Mouse (Mus musculus) neural tube, embryonic 11.5 days (tissue): ENCODE measurements around the gene Erbb4. TPM values are rescaled to one million over a fixed set of nuclear protein-coding genes. Genes with fewer than 3 reads are reported as not detected.

Source experiments
- ATAC-seq: fragments of 200-750 bp; cut with Nextera tagmentation; 2 replicates; pipeline ENCODE4 v1.8.0; 2017; ENCODE audit warnings: moderate number of reproducible peaks, mild to moderate bottlenecking, moderate TSS enrichment, moderate library complexity; ENCODE audit not compliant: insufficient read depth, low FRiP score, low TSS enrichment
- DNase-seq: peaks from one replicate; pipeline ENCODE4 v3.0.0-alpha.2; 2015; ENCODE audit warnings: low spot score
- H3K27ac ChIP-seq: fragments of 300-500 bp; sonication (generic); 2 replicates; pipeline ENCODE4 v1.5.1; 2014; ENCODE audit warnings: low read depth, mild to moderate bottlenecking, low read length
- H3K27me3 ChIP-seq: fragments of 300-500 bp; sonication (generic); 2 replicates; pipeline ENCODE4 v1.6.1; 2014; ENCODE audit warnings: mild to moderate bottlenecking, low read length, mixed read lengths; ENCODE audit not compliant: control insufficient read depth, insufficient read depth
- H3K36me3 ChIP-seq: fragments of 300-500 bp; sonication (generic); 2 replicates; pipeline ENCODE4 v1.6.1; 2014; ENCODE audit warnings: mild to moderate bottlenecking, low read length, moderate library complexity, mixed read lengths; ENCODE audit not compliant: control insufficient read depth, insufficient read depth
- H3K4me1 ChIP-seq: fragments of 300-500 bp; sonication (generic); 2 replicates; pipeline ENCODE4 v1.6.1; 2014; ENCODE audit warnings: low read length, mixed read lengths; ENCODE audit not compliant: control insufficient read depth, insufficient read depth
- H3K4me2 ChIP-seq: fragments of 300-500 bp; sonication (generic); 2 replicates; pipeline ENCODE4 v1.6.1; 2014; ENCODE audit warnings: low read depth, mild to moderate bottlenecking, moderate library complexity
- H3K4me3 ChIP-seq: fragments of 300-500 bp; sonication (generic); 2 replicates; pipeline ENCODE4 v1.5.1; 2014; ENCODE audit warnings: low read depth, low read length
- H3K9ac ChIP-seq: fragments of 300-500 bp; sonication (generic); 2 replicates; pipeline ENCODE4 v1.6.1; 2014; ENCODE audit warnings: mild to moderate bottlenecking, low read length
- H3K9me3 ChIP-seq: fragments of 300-500 bp; sonication (generic); 2 replicates; pipeline ENCODE4 v1.6.1; 2016; ENCODE audit warnings: low read length; ENCODE audit not compliant: control insufficient read depth
- WGBS: fragments of 180-500 bp; shearing (Covaris S2); extraction: QIAGEN DNeasy Blood & Tissue Kit; methylation state at CpG from one replicate; pipeline ENCODE4 v1.1.7; 2014; 5-methylcytosine and 5-hydroxymethylcytosine counted together
- polyA plus RNA-seq: library from polyadenylated mRNA; unstranded; fragments of >200 nt; fragmentation: Nextera tagmentation; extraction: Ambion mirVana; gene quantifications from 2 replicates; pipeline ENCODE4 v1.2.1, GENCODE M21; 2014

Gene Erbb4
- polyA plus RNA-seq, 1 experiment from 2014 or later = 5.0 TPM

DNA sequence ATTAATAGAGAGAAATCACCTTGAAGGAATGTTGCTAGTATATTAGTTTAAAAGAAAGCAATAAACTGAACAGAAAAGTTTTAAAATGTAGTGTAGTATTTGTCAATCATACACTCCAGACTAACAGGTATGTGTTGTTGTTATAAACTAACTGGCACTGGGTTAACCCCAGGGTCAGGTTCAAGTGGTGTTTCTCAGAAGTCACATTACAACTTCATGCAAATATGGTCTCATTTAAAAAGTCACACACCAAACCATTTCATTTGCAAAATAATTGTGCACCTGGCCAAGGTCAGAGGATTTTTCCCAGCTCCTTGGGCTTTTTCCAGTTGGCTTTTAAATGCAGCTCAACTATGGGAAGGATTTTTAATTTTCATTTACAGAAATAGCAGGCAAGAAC, 173.1 kb downstream of the Erbb4 start:
- H3K9ac ChIP-seq = no peak overlapping the region
- H3K36me3 ChIP-seq = no peaks in the 10 kb centered on the region
- ATAC-seq (no peak), DNase-seq (no peak)
- no peak overlapping the region for H3K4me3 ChIP-seq
- H3K9me3 ChIP-seq = no peaks in the 10 kb centered on the region
- H3K27me3 ChIP-seq = no peaks in the 10 kb centered on the region
- H3K4me1 ChIP-seq = no peaks in the 10 kb centered on the region
- H3K27ac ChIP-seq = no peak overlapping the region
- H3K4me2 ChIP-seq = no peak overlapping the region

DNA sequence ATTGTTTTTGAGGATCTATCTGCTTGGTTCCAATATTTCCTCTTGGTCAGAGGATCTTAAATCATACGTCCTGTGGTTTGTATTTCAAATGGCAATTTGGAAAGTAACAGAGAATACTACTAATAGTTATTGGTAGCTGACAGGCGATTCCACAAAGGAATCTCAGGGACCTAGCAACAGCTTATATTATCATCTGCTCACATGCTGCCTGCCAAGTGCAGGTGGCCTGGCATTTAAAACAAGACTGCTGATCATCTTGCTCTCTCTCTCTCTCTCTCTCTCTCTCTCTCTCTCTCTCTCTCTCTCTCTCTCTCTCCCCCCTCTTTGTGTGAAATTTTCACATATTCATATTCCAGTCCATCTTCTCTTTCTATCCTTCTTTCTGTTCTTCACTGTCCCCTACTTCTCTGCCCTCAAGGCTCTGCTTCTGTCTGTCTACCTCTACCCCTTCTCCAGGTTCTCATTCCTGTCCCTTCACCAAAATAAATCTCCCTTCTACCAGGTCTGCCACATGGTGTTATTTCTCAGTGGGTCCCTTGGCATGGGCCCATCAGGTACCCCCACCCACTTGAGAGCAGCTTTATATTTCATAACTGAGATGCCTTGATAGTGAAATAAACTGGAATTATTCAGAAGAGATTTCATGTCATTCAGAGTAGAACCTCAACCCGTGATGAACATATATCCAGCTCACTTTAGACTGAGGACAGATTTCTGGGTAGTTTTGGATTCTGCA, 174.4 kb downstream of the Erbb4 start:
- H3K27ac ChIP-seq = no peak overlapping the region
- H3K27me3 ChIP-seq = no peaks in the 10 kb centered on the region
- H3K4me2 ChIP-seq = no peak overlapping the region
- no peaks in the 10 kb centered on the region for H3K9me3 ChIP-seq
- H3K4me3 ChIP-seq = no peak overlapping the region
- no peaks in the 10 kb centered on the region for H3K4me1 ChIP-seq
- H3K36me3 ChIP-seq = no peaks in the 10 kb centered on the region
- ATAC-seq (no peak), DNase-seq (no peak)
- H3K9ac ChIP-seq = no peak overlapping the region
- WGBS = 91% methylated on average over 3 of the region's 3 CpGs

DNA sequence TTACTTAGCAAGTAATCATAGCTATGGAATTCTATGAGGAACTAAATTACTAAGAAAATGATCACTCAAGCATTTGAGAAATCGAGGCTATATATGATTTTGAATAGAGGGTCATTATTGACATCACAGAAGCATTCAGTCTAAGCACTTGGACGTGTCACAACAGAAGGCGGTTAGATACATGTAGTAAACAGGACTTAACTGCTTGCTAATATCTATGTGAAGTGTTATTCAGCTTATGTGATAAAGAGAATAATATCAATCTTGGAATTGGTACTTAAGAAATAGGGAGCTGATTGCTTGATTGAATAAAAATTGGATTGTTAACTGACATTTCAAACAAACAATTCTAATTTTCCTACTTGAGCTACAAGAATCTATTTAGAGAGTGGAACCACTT, 190.0 kb downstream of the Erbb4 start:
- H3K4me1 ChIP-seq = no peaks in the 10 kb centered on the region
- no peak for DNase-seq
- H3K27me3 ChIP-seq = no peaks in the 10 kb centered on the region
- ATAC-seq = no peak
- no peak overlapping the region for H3K4me2 ChIP-seq
- H3K36me3 ChIP-seq = no peaks in the 10 kb centered on the region
- H3K9ac ChIP-seq = no peak overlapping the region
- H3K9me3 ChIP-seq = no peaks in the 10 kb centered on the region
- H3K27ac ChIP-seq = no peak overlapping the region
- H3K4me3 ChIP-seq = no peak overlapping the region
- 79% methylated on average over 3 of the region's 3 CpGs for WGBS

DNA sequence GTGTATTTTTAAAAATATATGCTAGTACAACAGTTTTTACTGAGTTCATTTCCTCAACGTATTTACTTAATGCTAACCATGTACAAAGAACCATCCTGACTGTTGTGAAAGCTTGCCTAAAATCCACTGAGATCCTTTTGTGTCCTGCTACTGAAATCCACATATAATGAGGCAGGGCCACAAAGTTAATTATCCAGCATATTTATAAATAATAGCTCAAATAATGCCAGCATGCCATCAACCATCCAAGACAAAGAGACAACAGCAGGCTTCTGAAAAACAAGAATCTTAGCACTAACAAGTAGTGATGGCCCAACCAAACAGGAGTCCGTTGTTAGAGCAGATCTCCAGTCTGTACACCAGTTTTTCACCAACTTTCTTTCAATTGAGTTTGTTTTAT, 215.8 kb downstream of the Erbb4 start:
- ATAC-seq (no peak), DNase-seq (no peak)
- no peaks in the 10 kb centered on the region for H3K36me3 ChIP-seq
- H3K4me1 ChIP-seq = no peaks in the 10 kb centered on the region
- no peaks in the 10 kb centered on the region for H3K27me3 ChIP-seq
- no peak overlapping the region for H3K4me2 ChIP-seq
- no peak overlapping the region for H3K27ac ChIP-seq
- no peak overlapping the region for H3K4me3 ChIP-seq
- H3K9me3 ChIP-seq = no peaks in the 10 kb centered on the region
- H3K9ac ChIP-seq = no peak overlapping the region
- 84% methylated on average over 2 of the region's 2 CpGs for WGBS

DNA sequence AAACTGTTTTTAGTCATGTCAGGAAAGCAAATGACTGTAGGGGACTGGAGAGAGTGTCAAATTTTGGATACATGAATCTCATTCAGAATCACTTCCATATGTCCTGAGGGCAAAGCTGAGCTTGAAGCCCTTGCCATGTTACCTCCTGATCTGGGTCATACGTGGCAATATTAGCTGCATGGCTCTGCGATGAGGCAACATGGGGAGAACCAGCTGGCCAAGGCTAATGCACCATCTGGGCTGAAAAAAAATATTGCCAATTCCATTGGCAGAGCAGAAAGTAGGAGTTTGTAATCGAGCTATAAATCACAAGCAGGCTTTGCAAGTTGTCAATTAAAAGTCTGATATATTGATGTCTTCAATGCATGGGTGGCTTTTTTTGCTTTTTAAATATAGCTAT, 221.0 kb downstream of the Erbb4 start:
- ATAC-seq (no peak), DNase-seq (peak; percentile 14)
- Histone ChIP-seq H3K9ac (no peak overlapping the region), H3K36me3 (no peaks in the 10 kb centered on the region), H3K9me3 (no peaks in the 10 kb centered on the region), H3K27ac (no peak overlapping the region), H3K4me3 (no peak overlapping the region), H3K4me2 (no peak overlapping the region), H3K4me1 (no peaks in the 10 kb centered on the region), H3K27me3 (no peaks in the 10 kb centered on the region)
- WGBS = 61% methylated on average over 3 of the region's 3 CpGs

DNA sequence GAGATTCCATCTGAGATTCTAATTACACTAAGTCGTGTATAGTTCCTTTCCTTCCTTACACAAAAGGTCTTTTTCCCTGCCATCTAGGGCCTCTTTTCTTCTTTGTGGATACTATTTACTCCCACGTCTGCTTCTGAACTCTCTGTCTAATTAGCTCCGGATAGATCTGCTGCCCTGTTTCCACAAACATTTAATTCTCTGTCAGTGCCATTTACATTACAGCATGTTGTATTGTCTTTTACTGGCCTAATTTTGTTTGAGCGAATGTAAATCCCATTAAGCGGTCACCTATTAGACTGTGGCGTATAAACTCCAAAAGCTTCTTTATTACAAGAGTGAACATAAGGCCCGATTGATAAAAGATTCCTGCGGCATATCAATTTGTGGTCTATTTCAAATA, 232.9 kb downstream of the Erbb4 start:
- no peaks in the 10 kb centered on the region for H3K27me3 ChIP-seq
- DNase-seq = no peak
- no peak for ATAC-seq

DNA sequence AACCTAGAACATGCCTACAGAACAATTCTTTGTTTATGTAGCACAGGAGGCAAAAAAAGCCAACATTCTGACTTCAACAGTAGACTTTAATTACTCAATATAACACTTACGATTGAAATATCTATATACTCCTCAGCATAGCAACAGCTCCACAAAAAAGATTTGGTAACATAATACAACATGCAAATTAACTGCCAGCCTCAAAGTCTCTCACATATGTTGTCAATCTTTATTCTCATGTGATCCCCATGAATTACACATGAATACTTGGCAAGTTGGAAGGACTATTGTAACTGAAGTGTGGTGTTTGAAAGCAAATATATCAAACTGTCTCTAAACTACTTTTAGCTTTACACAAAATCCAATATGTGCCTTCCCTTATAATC, 234.2 kb downstream of the Erbb4 start:
- Histone ChIP-seq H3K9me3 (no peaks in the 10 kb centered on the region), H3K27me3 (no peaks in the 10 kb centered on the region), H3K9ac (no peak overlapping the region), H3K4me3 (no peak overlapping the region), H3K4me1 (no peaks in the 10 kb centered on the region), H3K27ac (no peak overlapping the region), H3K4me2 (no peak overlapping the region), H3K36me3 (no peaks in the 10 kb centered on the region)
- ATAC-seq = no peak
- 79% methylated on average over 1 of the region's 1 CpGs for WGBS
- DNase-seq = no peak

More for the DNA sequence above, 232.9 kb downstream of the Erbb4 start:
- no peaks in the 10 kb centered on the region for H3K4me1 ChIP-seq
- H3K36me3 ChIP-seq = no peaks in the 10 kb centered on the region
- WGBS = 71% methylated on average over 8 of the region's 8 CpGs
- no peaks in the 10 kb centered on the region for H3K9me3 ChIP-seq
- no peak overlapping the region for H3K9ac ChIP-seq
- no peak overlapping the region for H3K4me2 ChIP-seq
- H3K4me3 ChIP-seq = no peak overlapping the region
- no peak overlapping the region for H3K27ac ChIP-seq

DNA sequence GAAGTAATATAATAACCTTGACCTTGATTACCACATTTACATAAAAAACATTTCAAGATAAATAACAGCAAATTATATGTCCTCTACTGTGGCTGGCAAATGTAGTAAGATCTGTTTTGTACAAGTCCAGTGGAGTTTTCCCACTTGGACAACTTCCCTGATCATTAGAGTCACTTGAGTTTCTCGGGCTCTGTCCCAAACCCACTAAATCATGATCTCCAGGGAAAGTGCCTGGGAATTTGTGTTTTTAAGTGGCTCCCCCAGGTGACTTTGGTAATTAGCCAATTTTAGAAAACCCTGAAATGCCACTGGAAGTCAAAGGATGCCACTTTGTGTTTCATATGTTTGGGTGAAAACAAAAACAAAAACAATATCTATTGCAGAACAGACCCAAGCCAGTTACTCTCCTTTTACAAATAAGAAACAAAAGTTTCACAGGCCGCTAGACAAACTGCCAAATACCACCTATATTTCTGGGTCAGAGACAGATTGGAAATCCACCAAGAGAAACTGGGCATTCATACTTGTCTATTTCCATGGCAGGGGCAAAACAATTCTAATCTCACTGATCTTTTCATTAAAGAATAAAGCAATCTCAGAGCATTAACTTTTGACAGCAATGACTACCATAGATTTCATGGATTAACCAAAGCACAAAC, 234.8 kb downstream of the Erbb4 start:
- H3K4me3 ChIP-seq = no peak overlapping the region
- no peak for DNase-seq
- no peak overlapping the region for H3K27ac ChIP-seq
- no peaks in the 10 kb centered on the region for H3K4me1 ChIP-seq
- no peak for ATAC-seq
- no peaks in the 10 kb centered on the region for H3K36me3 ChIP-seq
- H3K27me3 ChIP-seq = no peaks in the 10 kb centered on the region
- H3K4me2 ChIP-seq = no peak overlapping the region
- H3K9ac ChIP-seq = no peak overlapping the region
- WGBS = 80% methylated on average over 2 of the region's 2 CpGs
- H3K9me3 ChIP-seq = no peaks in the 10 kb centered on the region

DNA sequence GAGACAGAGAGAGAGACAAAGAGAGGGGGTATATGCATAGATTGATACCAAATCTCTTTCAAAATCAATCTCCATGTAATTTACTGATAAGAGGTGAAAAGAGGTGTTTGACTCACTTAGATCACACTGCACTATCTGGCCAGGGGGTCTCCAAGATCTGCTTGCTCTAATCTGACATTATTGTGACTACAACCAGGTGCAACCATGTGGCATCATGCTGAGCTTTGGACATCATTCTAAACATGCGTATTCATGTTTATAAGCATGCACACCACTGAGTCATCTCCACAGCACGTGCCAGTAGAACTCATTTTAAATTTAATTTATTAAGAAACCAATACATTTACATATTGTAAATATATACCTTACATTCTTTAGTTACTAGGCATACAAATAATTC, 247.5 kb downstream of the Erbb4 start:
- no peaks in the 10 kb centered on the region for H3K27me3 ChIP-seq
- H3K4me3 ChIP-seq = no peak overlapping the region
- H3K4me2 ChIP-seq = no peak overlapping the region
- no peaks in the 10 kb centered on the region for H3K9me3 ChIP-seq
- no peaks in the 10 kb centered on the region for H3K36me3 ChIP-seq
- H3K27ac ChIP-seq = no peak overlapping the region
- no peaks in the 10 kb centered on the region for H3K4me1 ChIP-seq
- no peak for DNase-seq
- no peak for ATAC-seq
- WGBS = 83% methylated on average over 2 of the region's 2 CpGs
- no peak overlapping the region for H3K9ac ChIP-seq
